Mouse (Mus musculus): ENCODE data around the gene 4930578G10Rik. TPM values are rescaled to one million over a fixed set of nuclear protein-coding genes. Genes with fewer than 3 reads are reported as not detected.
A peak's percentile ranks its signal among the peaks of the same experiment; 100 is the strongest.

The 4930578G10Rik gene
- polyA plus RNA-seq, 1 experiment from 2014 or later = 1.4 TPM

DNA sequence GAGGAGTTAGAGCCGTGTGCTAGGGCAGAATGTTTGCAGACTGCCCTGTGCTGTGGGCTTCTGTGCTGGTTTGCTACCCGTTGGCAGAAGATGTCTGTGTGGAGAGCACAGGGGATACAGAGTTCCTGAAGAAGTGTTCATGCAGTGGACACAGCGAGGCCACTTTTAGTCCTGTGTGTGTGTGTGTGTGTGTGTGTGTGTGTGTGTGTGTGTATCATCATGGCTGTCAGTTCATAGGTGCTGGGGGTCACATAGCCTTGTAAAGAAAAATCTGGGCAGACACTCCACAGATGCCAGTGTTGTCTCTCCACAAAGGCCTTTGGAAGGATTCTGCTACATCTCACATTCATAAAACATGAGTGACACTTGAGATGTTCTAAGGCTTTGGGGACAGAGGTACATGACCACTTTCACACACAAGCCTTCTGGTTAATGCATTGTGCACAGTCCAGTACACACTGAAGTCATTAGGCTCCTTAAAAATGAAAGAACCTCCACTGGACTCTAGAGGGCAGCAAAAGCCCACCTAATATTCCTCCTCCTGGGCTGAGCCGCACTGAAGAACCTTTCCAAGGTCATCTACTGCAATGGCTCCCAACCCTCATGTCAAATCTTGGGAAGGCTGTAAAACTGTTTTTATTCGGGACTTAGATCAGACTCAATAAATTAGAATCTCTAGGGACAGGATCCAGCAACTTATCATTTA, 141.4 kb downstream of the 4930578G10Rik start:
- no peaks in the 10 kb centered on the region for H3K27me3 ChIP-seq
- H3K36me3 ChIP-seq = no peaks in the 10 kb centered on the region
- no peak overlapping the region for H3K27ac ChIP-seq (replicated peaks)
- no peaks in the 10 kb centered on the region for H3K4me1 ChIP-seq (replicated peaks)
- no peak overlapping the region for H3K4me3 ChIP-seq
- 38% methylated on average over 5 of the region's 5 CpGs for WGBS
- no peak overlapping the region for H3K9ac ChIP-seq
- H3K9me3 ChIP-seq = no peaks in the 10 kb centered on the region
- ATAC-seq (ENCODE audit: low read depth) = peak; percentile 95
- H3K4me2 ChIP-seq = no peak overlapping the region

GRCm38 (mm10) chr4:42877657-42878056, 142.3 kb downstream of the 4930578G10Rik start:
- ATAC-seq (ENCODE audit: low read depth) = no peak

GRCm38 (mm10) chr4:42879829-42880676, 144.7 kb downstream of the 4930578G10Rik start:
- Histone ChIP-seq H3K4me1 (replicated peaks) (no peaks in the 10 kb centered on the region), H3K27me3 (no peaks in the 10 kb centered on the region), H3K4me3 (no peak overlapping the region), H3K9me3 (no peaks in the 10 kb centered on the region), H3K27ac (replicated peaks) (peak overlapping the region; percentile 15; the same call in 1 of the 2 replicates), H3K9ac (no peak overlapping the region), H3K36me3 (no peaks in the 10 kb centered on the region), H3K4me2 (no peak overlapping the region)
- 81% methylated on average over 16 of the region's 16 CpGs for WGBS
- no peak for ATAC-seq (ENCODE audit: low read depth)

More at GRCm38 (mm10) chr4:42877657-42878056, 142.3 kb downstream of the 4930578G10Rik start:
- Histone ChIP-seq H3K4me2 (no peak overlapping the region), H3K9me3 (no peaks in the 10 kb centered on the region), H3K9ac (no peak overlapping the region), H3K27ac (replicated peaks) (no peak overlapping the region), H3K4me3 (no peak overlapping the region), H3K27me3 (no peaks in the 10 kb centered on the region), H3K36me3 (no peaks in the 10 kb centered on the region), H3K4me1 (replicated peaks) (no peaks in the 10 kb centered on the region)
- WGBS = 78% methylated on average over 2 of the region's 2 CpGs

GRCm38 (mm10) chr4:42880677-42880948, 145.3 kb downstream of the 4930578G10Rik start:
- Histone ChIP-seq H3K4me2 (no peak overlapping the region), H3K4me1 (replicated peaks) (no peaks in the 10 kb centered on the region), H3K27ac (replicated peaks) (no peak overlapping the region), H3K9ac (no peak overlapping the region), H3K36me3 (no peaks in the 10 kb centered on the region), H3K9me3 (no peaks in the 10 kb centered on the region), H3K4me3 (no peak overlapping the region), H3K27me3 (no peaks in the 10 kb centered on the region)
- 68% methylated on average over 1 of the region's 1 CpGs for WGBS
- ATAC-seq (ENCODE audit: low read depth) = no peak

GRCm38 (mm10) chr4:42886926-42887325, 151.6 kb downstream of the 4930578G10Rik start:
- no peak for ATAC-seq (ENCODE audit: low read depth)
- no peaks in the 10 kb centered on the region for H3K4me1 ChIP-seq (replicated peaks)
- H3K36me3 ChIP-seq = no peaks in the 10 kb centered on the region
- no peaks in the 10 kb centered on the region for H3K27me3 ChIP-seq
- no peak overlapping the region for H3K4me3 ChIP-seq
- no peak overlapping the region for H3K27ac ChIP-seq (replicated peaks)
- no peaks in the 10 kb centered on the region for H3K9me3 ChIP-seq
- 91% methylated on average over 6 of the region's 6 CpGs for WGBS
- no peak overlapping the region for H3K9ac ChIP-seq
- H3K4me2 ChIP-seq = no peak overlapping the region

GRCm38 (mm10) chr4:42888806-42889205, 153.5 kb downstream of the 4930578G10Rik start:
- WGBS = 96% methylated on average over 6 of the region's 6 CpGs
- H3K36me3 ChIP-seq = no peaks in the 10 kb centered on the region
- H3K4me2 ChIP-seq = no peak overlapping the region
- H3K4me3 ChIP-seq = no peak overlapping the region
- H3K9me3 ChIP-seq = no peaks in the 10 kb centered on the region
- ATAC-seq (ENCODE audit: low read depth) = no peak
- no peaks in the 10 kb centered on the region for H3K27me3 ChIP-seq
- no peaks in the 10 kb centered on the region for H3K4me1 ChIP-seq (replicated peaks)
- H3K27ac ChIP-seq (replicated peaks) = no peak overlapping the region
- no peak overlapping the region for H3K9ac ChIP-seq

DNA sequence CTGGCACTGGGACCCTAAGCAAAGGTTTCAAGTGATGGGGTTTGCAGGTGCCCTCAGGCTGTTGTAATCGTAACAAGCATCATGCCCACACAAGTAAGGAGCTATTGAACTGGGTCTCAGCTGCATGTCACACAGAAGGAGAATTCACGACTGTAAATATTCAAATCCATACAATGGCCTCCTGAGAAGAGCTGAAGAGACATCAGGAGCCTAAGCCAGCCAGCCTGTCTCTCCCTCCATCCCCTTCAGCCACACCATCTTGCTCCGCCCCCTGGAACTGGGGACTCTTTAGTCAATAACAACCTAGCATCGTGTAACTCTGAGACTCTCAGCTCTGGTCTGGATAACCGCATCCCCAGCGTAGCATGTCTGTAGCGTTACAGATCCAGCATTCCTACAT, 155.8 kb downstream of the 4930578G10Rik start:
- Histone ChIP-seq H3K9me3 (no peaks in the 10 kb centered on the region), H3K4me3 (no peak overlapping the region), H3K27ac (replicated peaks) (no peak overlapping the region), H3K36me3 (no peaks in the 10 kb centered on the region), H3K9ac (no peak overlapping the region), H3K27me3 (no peaks in the 10 kb centered on the region), H3K4me1 (replicated peaks) (peaks cover 7% of the 10 kb centered on the region), H3K4me2 (no peak overlapping the region)
- ATAC-seq (ENCODE audit: low read depth) = no peak
- WGBS = 60% methylated on average over 7 of the region's 7 CpGs

DNA sequence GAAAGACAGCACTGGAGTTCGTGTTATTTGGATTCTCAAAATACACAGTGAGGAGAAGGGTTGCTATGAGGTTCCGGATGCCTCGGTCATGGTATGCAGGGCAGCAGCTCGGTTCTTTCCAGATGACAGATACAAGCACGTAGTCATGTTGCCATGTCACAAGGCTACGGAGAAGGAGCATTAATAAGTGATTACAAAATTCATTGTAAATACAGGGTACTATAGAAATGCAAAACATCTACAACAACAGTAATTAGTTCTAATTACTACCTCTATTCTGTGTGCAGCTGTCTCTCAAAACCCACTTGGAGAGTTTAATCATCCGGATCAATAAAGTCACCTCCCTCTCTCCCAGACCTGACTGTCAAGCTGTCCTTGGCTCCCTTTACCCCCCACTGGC, 159.8 kb downstream of the 4930578G10Rik start:
- Histone ChIP-seq H3K9ac (no peak overlapping the region), H3K9me3 (no peaks in the 10 kb centered on the region), H3K4me2 (no peak overlapping the region), H3K4me3 (no peak overlapping the region), H3K27me3 (no peaks in the 10 kb centered on the region), H3K36me3 (no peaks in the 10 kb centered on the region), H3K4me1 (replicated peaks) (peaks cover 7% of the 10 kb centered on the region), H3K27ac (replicated peaks) (no peak overlapping the region)
- ATAC-seq (ENCODE audit: low read depth) = no peak
- 53% methylated on average over 7 of the region's 7 CpGs for WGBS

Other genes starting within 250 kb of the 4930578G10Rik start
- not detected in 2 replicates for gene Fam205a2, start 207.4 kb upstream of the 4930578G10Rik start, polyA plus RNA-seq (2015; fragmentation: Nextera tagmentation; extraction: Ambion mirVana)
- gene Gm10591, start 123.3 kb upstream of the 4930578G10Rik start, polyA plus RNA-seq (2015; fragmentation: Nextera tagmentation; extraction: Ambion mirVana) = not detected in 2 replicates
- not detected in 2 replicates for gene Gm2564, start 105.8 kb upstream of the 4930578G10Rik start, polyA plus RNA-seq (2015; fragmentation: Nextera tagmentation; extraction: Ambion mirVana)
- gene Ccl27b, start 80.3 kb upstream of the 4930578G10Rik start, polyA plus RNA-seq (2015; fragmentation: Nextera tagmentation; extraction: Ambion mirVana) = not detected in 2 replicates
- not detected in 2 replicates for gene Il11ra2, start 73.7 kb upstream of the 4930578G10Rik start, polyA plus RNA-seq (2015; fragmentation: Nextera tagmentation; extraction: Ambion mirVana)
- not detected in 2 replicates for gene Ccl19, start 21.0 kb downstream of the 4930578G10Rik start, polyA plus RNA-seq (2015; fragmentation: Nextera tagmentation; extraction: Ambion mirVana)
- 0.93 and 2.1 TPM in 2 replicates for gene Ccl21a, start 38.4 kb downstream of the 4930578G10Rik start, polyA plus RNA-seq (2015; fragmentation: Nextera tagmentation; extraction: Ambion mirVana)
- 0.06 TPM in 1 of 2 replicates, not detected in the other for gene Fam205a1, start 118.3 kb downstream of the 4930578G10Rik start, polyA plus RNA-seq (2015; fragmentation: Nextera tagmentation; extraction: Ambion mirVana)
- gene Gm12394, start 121.2 kb downstream of the 4930578G10Rik start, polyA plus RNA-seq (2015; fragmentation: Nextera tagmentation; extraction: Ambion mirVana) = 0.45 and 0.59 TPM in 2 replicates
- 1.5 and 3.0 TPM in 2 replicates for gene Fam205c, start 138.7 kb downstream of the 4930578G10Rik start, polyA plus RNA-seq (2015; fragmentation: Nextera tagmentation; extraction: Ambion mirVana)
- 20.1 and 27.6 TPM in 2 replicates for gene Phf24, start 181.1 kb downstream of the 4930578G10Rik start, polyA plus RNA-seq (2015; fragmentation: Nextera tagmentation; extraction: Ambion mirVana)
- 50.1 and 50.5 TPM in 2 replicates for gene Dnajb5, start 214.3 kb downstream of the 4930578G10Rik start, polyA plus RNA-seq (2015; fragmentation: Nextera tagmentation; extraction: Ambion mirVana)
- 0.57 and 1.3 TPM in 2 replicates for gene 1700022I11Rik, start 234.1 kb downstream of the 4930578G10Rik start, polyA plus RNA-seq (2015; fragmentation: Nextera tagmentation; extraction: Ambion mirVana)

Data from neural tube, embryonic 13.5 days (tissue).